Mouse (Mus musculus) mature B cell (primary cell): Measurements from ENCODE around the gene Rnf213.

ENCODE experiments used
- in situ Hi-C: fragments of 300-500 bp; cut with MboI; formaldehyde crosslinking; loops from 2 replicates; pipeline ENCODE4 v1.14.3; 2019

Rnf213 gene

GRCm38 (mm10) chr11:119390271-119391231, 2.3 kb upstream of the Rnf213 start:
- in situ Hi-C loops, result no loop called here

- in situ Hi-C loops, result no loop called here
Measured at GRCm38 (mm10) chr11:119391386-119392000, 1.4 kb upstream of the Rnf213 start.

GRCm38 (mm10) chr11:119392001-119392614, 792 bp upstream of the Rnf213 start:
- in situ Hi-C loops, result no loop called here

- in situ Hi-C loops, result no loop called here
Measured at GRCm38 (mm10) chr11:119393483-119393804, 544 bp downstream of the Rnf213 start.

DNA sequence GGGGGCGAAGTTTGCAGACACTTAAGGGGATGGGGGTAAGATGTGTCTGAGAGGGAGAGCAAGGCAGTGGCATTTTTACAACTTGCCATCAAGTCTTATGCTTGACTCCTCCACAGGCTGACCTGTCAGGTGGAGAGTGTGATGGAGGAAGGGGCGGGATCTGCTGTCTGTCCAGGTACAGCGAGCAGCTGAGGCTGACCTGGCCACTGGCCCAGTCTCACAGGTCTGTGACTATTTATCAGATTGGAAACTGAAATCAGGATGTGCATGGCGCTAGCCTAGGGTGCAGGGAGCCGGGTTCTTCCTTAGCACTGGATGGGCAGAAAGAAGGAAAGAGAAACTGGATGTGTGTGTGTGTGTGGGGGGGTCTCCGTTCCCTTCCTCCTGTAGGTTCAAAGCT, 1.3 kb downstream of the Rnf213 start:
- in situ Hi-C loops, result no loop called here

GRCm38 (mm10) chr11:119395394-119395793, 2.5 kb downstream of the Rnf213 start:
- in situ Hi-C loops, result no loop called here

DNA sequence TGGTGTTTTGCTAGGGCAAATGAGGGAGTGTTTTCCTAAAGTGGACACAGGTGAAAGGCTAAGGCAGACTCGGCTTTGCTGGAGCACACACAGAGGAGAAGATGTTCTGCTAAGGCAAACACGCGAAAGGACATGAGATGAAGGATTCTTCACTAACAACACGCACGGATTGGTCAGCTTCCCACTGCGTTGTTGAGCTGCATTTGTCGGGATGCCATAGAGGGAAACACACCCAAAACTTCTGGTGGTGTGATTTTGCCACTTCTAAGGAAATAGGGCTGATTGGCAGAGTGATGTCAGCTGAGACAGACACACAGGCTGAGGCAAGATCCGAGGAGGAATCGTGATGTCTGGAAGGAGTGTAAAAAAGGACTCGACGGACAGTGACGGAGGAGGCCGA, 3.0 kb downstream of the Rnf213 start:
- in situ Hi-C loops, result no loop called here

DNA sequence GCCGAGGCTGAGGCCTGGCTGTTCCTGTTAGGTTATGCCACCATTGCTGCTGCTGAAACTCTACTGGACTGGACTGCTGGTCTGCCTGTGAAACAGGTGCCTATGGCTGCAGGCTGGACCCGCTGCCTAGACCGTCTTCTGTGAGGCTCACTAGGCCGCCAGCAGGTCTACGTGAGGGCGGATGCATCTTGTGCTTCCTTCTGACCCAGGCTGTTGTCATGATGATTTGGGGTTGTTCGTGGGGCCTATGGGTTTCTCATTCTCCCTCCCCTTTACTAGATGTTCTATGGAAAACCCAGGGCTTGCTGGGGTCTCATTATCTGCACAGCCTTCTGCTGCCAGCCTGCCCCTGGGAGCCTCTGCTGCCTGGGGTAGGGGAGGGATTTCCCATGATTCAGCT, 3.6 kb downstream of the Rnf213 start:
- in situ Hi-C loops, result no loop called here

DNA sequence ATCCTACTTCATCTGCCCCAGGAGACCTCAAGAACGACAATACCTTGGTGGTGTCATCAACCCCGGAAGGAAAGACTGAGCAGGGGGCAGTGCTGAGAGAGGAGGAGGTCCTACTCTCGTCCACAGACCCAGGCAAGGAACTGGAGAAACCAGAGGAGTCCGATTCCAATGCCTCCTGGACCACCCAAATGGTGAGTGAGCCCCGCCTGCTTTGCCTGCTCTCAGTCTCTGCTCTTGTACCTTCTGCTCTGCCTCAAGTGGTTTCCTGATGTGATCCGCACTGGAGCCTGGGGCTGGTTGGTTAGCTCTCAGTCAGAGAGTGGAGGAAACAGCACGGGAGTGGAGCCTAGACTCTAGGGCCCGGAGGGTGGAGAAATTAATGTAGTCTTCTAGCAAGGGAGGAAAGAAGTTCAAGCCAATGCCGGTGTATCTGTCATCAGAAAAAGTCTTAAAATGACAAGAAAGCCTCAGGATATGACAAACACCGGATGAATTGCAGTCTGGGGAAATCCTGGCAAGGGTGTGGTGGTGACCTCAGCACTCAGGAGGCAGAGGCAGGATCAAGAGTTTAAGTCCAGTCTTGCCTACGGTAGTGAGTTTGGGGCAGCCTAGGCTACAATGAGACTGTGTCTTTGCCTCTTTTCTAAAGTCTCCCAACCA, 9.7 kb downstream of the Rnf213 start:
- in situ Hi-C loops, result no loop called here

GRCm38 (mm10) chr11:119404627-119405026, 11.7 kb downstream of the Rnf213 start:
- in situ Hi-C loops, result no loop called here

- in situ Hi-C loops, result no loop called here
Measured at GRCm38 (mm10) chr11:119407381-119407780, 14.5 kb downstream of the Rnf213 start.

- in situ Hi-C loops, result no loop called here
Measured at GRCm38 (mm10) chr11:119407977-119408376, 15.1 kb downstream of the Rnf213 start.

GRCm38 (mm10) chr11:119419327-119420118, 26.6 kb downstream of the Rnf213 start:
- in situ Hi-C loops, result no loop called here

- in situ Hi-C loops, result no loop called here
Measured at GRCm38 (mm10) chr11:119420426-119420825, 27.5 kb downstream of the Rnf213 start.

DNA sequence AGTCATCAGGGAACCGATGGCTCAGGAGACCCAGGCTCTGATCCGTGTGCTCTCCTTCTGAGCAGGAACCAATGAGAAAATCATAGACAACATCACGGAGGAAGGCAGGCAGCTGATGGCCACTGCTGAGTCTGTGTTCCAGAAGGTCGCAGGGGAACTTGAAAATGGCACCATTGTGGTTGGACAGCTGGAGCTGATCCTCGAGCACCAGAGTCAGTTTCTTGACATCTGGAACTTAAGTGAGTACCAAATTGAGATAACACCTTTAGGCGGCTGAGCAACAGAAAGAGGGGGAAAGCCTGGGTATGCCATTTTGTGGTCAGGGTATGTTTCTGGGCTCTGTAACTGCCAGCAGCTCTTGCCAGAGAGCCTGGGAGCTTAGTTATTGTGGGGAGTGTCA, 34.5 kb downstream of the Rnf213 start:
- in situ Hi-C loops, result no loop called here

- in situ Hi-C loops, result no loop called here
Measured at GRCm38 (mm10) chr11:119427986-119428385, 35.1 kb downstream of the Rnf213 start.

DNA sequence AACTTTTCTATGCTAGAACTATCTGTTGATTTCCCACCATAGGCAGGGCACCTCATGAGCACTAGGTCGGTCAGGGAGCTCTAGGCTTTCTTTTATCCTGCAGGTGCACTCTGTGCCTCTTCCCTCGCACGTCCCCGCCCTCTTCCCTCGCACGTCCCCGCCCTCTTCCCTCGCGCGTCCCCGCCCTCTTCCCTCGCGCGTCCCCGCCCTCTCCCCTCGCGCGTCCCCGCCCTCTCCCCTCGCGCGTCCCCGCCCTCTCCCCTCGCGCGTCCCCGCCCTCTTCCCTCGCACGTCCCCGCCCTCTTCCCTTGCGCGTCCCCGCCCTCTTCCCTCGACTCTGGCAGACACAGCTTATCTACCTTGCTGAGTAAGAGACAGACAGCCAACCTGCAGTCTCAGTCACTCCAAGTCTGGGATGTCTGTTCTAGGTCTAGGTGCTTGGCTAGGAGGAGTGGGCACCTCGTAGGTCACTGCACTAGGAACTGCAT, 35.8 kb downstream of the Rnf213 start:
- in situ Hi-C loops, result no loop called here

- in situ Hi-C loops, result no loop called here
Measured at GRCm38 (mm10) chr11:119431516-119431915, 38.6 kb downstream of the Rnf213 start.

- in situ Hi-C loops, result no loop called here
Measured at GRCm38 (mm10) chr11:119432706-119433105, 39.8 kb downstream of the Rnf213 start.

DNA sequence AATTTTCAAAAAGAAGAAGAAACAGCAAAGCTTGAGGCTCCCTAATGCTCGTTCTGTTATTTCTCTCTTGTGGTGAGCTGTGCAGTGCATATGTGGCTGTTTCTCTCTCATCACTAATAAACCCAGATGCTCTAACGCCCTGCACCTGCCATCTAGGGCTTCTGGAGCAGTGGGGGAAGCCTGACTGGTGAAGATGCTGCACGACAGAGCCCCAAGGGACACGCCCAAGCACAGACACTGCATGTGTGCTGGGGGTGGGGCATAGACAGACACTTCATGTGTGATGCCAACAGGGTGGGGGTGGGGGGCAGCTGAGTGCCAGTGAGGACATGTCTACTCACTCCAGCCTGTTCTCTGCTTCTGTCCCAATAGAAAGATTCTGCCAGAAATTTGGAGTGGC, 41.4 kb downstream of the Rnf213 start:
- in situ Hi-C loops, result no loop called here
